11 mouse cellular contexts compared by ENCODE assay signal in the genomic region with DNA sequence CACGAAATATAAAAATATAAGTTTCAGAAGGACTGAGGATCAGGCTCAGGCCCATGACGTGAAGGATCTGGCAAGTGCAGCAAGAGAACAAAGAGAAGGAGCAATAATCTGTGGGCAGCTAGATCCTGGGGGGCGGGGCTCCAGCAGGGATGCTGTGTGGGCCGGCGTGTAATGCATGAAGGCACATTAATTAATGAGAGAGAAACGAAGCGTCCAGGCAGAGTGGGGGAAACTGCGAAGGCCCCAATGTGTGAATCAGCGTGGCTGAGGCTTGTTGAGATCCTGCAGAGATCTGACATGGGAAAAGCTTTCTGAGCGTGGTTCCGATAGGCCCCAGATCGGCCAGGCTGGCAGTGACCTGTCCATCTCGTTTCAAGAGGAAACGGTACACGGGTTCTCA.
DNase-seq lines count a peak whose midpoint lies in the region; ATAC-seq lines count a peak whose summit lies in the region.
"Had no signal": no experiment of that assay in that cellular context is flagged by ENCODE, and none has a peak within 500 bp of the region (broad histone marks: within the 10 kb centered on the region; RNA-seq: fewer than 3 reads in every experiment).

No protein-coding gene starts in this region.

- H3K9ac ChIP-seq in forebrain, embryonic 11.5 days (ENCODE audit: low read length), result no peak overlapping the region
- no peak overlapping the region for H3K9ac ChIP-seq in forebrain, embryonic 15.5 days (replicated peaks)
- H3K9ac ChIP-seq in midbrain, embryonic 14.5 days (replicated peaks; ENCODE audit: low read length), result 0 out of 2 replicates have a peak overlapping the region, but pooled peaks have one; percentile 16
- H3K9ac ChIP-seq in heart, embryonic 11.5 days (ENCODE audit: low read depth, low read length), result no peak overlapping the region
- H3K9ac ChIP-seq: limb, embryonic 12.5 days; lung, embryonic 15.5 days had no signal

- H3K4me1 ChIP-seq in forebrain, embryonic 11.5 days (replicated peaks; ENCODE audit: control insufficient read depth, insufficient read depth, low read length), result no peaks in the 10 kb centered on the region
- no peaks in the 10 kb centered on the region for H3K4me1 ChIP-seq in forebrain, embryonic 15.5 days
- H3K4me1 ChIP-seq in midbrain, embryonic 14.5 days (ENCODE audit: control insufficient read depth, insufficient read depth, low read length), result 0 out of 2 replicates have a peak, but pooled peaks cover 5% of the 10 kb centered on the region
- H3K4me1 ChIP-seq in heart, embryonic 11.5 days (ENCODE audit: control insufficient read depth, insufficient read depth, low read length), result no peaks in the 10 kb centered on the region
- H3K4me1 ChIP-seq: lung, embryonic 15.5 days had no signal

- ATAC-seq in forebrain, embryonic 11.5 days (replicated peaks; ENCODE audit: low FRiP score), result peak; percentile 44
- ATAC-seq in forebrain, embryonic 15.5 days (replicated peaks), result peak; percentile 64
- ATAC-seq in midbrain, embryonic 14.5 days (ENCODE audit: low FRiP score, low TSS enrichment), result peak; percentile 48; the same call in 1 of the 2 replicates
- ATAC-seq in heart, embryonic 11.5 days (replicated peaks; ENCODE audit: insufficient number of reproducible peaks, low FRiP score, low TSS enrichment), result no peak

- no peaks in the 10 kb centered on the region for H3K27me3 ChIP-seq in forebrain, embryonic 11.5 days (ENCODE audit: control insufficient read depth, insufficient read depth, low read length)
- H3K27me3 ChIP-seq in forebrain, embryonic 15.5 days, result no peaks in the 10 kb centered on the region
- no peaks in the 10 kb centered on the region for H3K27me3 ChIP-seq in midbrain, embryonic 14.5 days (ENCODE audit: control insufficient read depth, insufficient read depth, low read length)
- H3K27me3 ChIP-seq in heart, embryonic 11.5 days (ENCODE audit: control insufficient read depth, insufficient read depth, low read length), result no peaks in the 10 kb centered on the region
- H3K27me3 ChIP-seq: limb, embryonic 12.5 days; lung, embryonic 15.5 days had no signal

- no peak overlapping the region for H3K27ac ChIP-seq in forebrain, embryonic 11.5 days (ENCODE audit: low read depth, low read length)
- H3K27ac ChIP-seq in forebrain, embryonic 15.5 days (replicated peaks), result no peak overlapping the region
- peak overlapping the region; percentile 52 for H3K27ac ChIP-seq in midbrain, embryonic 14.5 days (replicated peaks; ENCODE audit: low read depth, low read length)
- no peak overlapping the region for H3K27ac ChIP-seq in heart, embryonic 11.5 days (ENCODE audit: low read depth, low read length)
- H3K27ac ChIP-seq: limb, embryonic 12.5 days; lung, embryonic 15.5 days had no signal

- no peak overlapping the region for H3K4me3 ChIP-seq in forebrain, embryonic 11.5 days (ENCODE audit: low read depth, low read length)
- H3K4me3 ChIP-seq in forebrain, embryonic 15.5 days, result no peak overlapping the region
- no peak overlapping the region for H3K4me3 ChIP-seq in midbrain, embryonic 14.5 days (replicated peaks; ENCODE audit: low read depth, low read length)
- no peak overlapping the region for H3K4me3 ChIP-seq in heart, embryonic 11.5 days (ENCODE audit: low read depth, low read length)
- H3K4me3 ChIP-seq: limb, embryonic 12.5 days; lung, embryonic 15.5 days had no signal

- no peaks in the 10 kb centered on the region for H3K9me3 ChIP-seq in forebrain, embryonic 11.5 days (ENCODE audit: control insufficient read depth, low read length)
- H3K9me3 ChIP-seq in forebrain, embryonic 15.5 days, result no peaks in the 10 kb centered on the region
- H3K9me3 ChIP-seq in midbrain, embryonic 14.5 days (ENCODE audit: control insufficient read depth, low read length), result no peaks in the 10 kb centered on the region
- no peaks in the 10 kb centered on the region for H3K9me3 ChIP-seq in heart, embryonic 11.5 days (replicated peaks; ENCODE audit: control insufficient read depth, low read length)
- H3K9me3 ChIP-seq: lung, embryonic 15.5 days had no signal

- no peak overlapping the region for H3K4me2 ChIP-seq in forebrain, embryonic 11.5 days (ENCODE audit: low read depth, low read length, severe bottlenecking)
- no peak overlapping the region for H3K4me2 ChIP-seq in forebrain, embryonic 15.5 days (replicated peaks)
- H3K4me2 ChIP-seq in midbrain, embryonic 14.5 days (ENCODE audit: low read length), result no peak overlapping the region; the same call in 1 of the 2 replicates
- H3K4me2 ChIP-seq in heart, embryonic 11.5 days, result no peak overlapping the region
- H3K4me2 ChIP-seq: limb, embryonic 12.5 days; lung, embryonic 15.5 days had no signal

- no peaks in the 10 kb centered on the region for H3K36me3 ChIP-seq in forebrain, embryonic 11.5 days (ENCODE audit: control insufficient read depth, insufficient read depth, low read length)
- H3K36me3 ChIP-seq in forebrain, embryonic 15.5 days, result no peaks in the 10 kb centered on the region
- H3K36me3 ChIP-seq in midbrain, embryonic 14.5 days (ENCODE audit: control insufficient read depth, insufficient read depth, low read length), result no peaks in the 10 kb centered on the region
- H3K36me3 ChIP-seq in heart, embryonic 11.5 days (ENCODE audit: control insufficient read depth, insufficient read depth, low read length), result no peaks in the 10 kb centered on the region
- H3K36me3 ChIP-seq: limb, embryonic 12.5 days; lung, embryonic 15.5 days had no signal

- DNase-seq in kidney, postnatal 4 days, result peak; percentile 68 to 75
- DNase-seq in kidney, postnatal 36 days, result no peak
- DNase-seq in forebrain, embryonic 11.5 days (ENCODE audit: low spot score), result peak; percentile 53
- DNase-seq in midbrain, embryonic 14.5 days, result peak; percentile 67
- DNase-seq in heart, postnatal 4 days, result no peak
- DNase-seq: adrenal gland, postnatal 36 days; heart, adult 18-20 months had no signal

- WGBS in forebrain, embryonic 11.5 days, result 68% methylated on average over 15 of the region's 15 CpGs
- 45% methylated on average over 15 of the region's 15 CpGs for WGBS in forebrain, embryonic 15.5 days
- 25% methylated on average over 15 of the region's 15 CpGs for WGBS in midbrain, embryonic 14.5 days
- WGBS in heart, embryonic 11.5 days (ENCODE audit: insufficient replicate concordance), result 83% methylated on average over 15 of the region's 15 CpGs

Comparison
In these comparisons a context has a peak if more than half of its experiments do, and no peak if none do; other contexts are left out.
1. DNase-seq: peak in kidney, postnatal 4 days (2 of 2), forebrain, embryonic 11.5 days (single experiment) and midbrain, embryonic 14.5 days (single experiment); none in kidney, postnatal 36 days (0 of 2) and heart, postnatal 4 days (single experiment).